Mouse (Mus musculus) adrenal gland, adult 8-10 months (tissue): ENCODE results near the gene Pds5b. TPM values are rescaled to one million over a fixed set of nuclear protein-coding genes. Genes with fewer than 3 reads are reported as not detected.
"Not testable (repeated sequence)": the region's sequence is repeated elsewhere in the genome, so short reads cannot be mapped to it uniquely, and the experiment has no call there.

Source experiments
- DNase-seq: peaks from one replicate; pipeline ENCODE4 v3.0.0; 2022
- total RNA-seq, 4 experiments: library from RNA; stranded (reverse); gene quantifications; 2 replicates each; pipeline ENCODE4 v1.2.4; 2022

Gene Pds5b
- 10 to 100 TPM; 19.7 to 33.6 (median 26.4) TPM for total RNA-seq

- peak; percentile 89 for DNase-seq
Observed at GRCm38 (mm10) chr5:150673153-150673835, at the start of gene Pds5b. Gene Pds5b (plus strand): TSS chr5:150673739.

DNA sequence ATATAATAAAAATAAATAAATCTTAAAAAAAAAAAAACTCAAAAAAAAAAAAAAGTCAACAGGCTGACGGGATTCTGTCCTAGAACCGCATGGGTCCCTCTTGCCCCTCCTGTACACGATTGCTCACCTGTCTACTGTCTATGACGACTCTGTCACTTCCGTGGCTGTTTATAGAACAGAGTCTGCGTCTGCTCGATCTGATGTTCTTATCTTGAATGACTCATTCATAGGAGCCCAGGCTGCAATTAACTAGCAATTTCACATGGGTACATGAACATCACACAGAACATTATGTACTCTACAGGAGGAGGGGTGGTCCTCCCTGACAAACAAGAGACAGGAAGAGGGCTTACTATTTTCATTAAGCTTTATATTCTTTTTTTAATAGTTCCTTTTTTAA lies 48.0 kb upstream of the Pds5b start:
- DNase-seq, result no peak

DNA sequence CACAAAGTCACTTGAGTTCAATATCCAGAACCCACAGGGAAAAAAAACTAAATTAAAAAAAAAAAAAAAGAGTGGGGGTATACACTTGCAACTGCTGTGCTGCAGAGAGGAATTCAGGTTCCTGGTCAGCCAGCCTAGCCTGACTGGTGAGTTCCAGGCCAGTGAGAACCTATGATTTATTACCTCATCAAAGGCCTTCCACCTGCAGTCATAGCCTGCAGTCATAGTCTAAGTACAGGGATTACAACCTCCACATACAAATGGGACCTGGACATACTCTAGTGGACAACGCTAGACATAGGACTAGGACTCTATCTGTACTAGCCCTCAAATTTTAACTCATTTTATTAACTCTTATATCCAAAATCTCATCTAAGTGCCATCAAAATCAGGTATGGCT lies 44.3 kb upstream of the Pds5b start:
- no peak for DNase-seq

- no peak for DNase-seq
Observed at GRCm38 (mm10) chr5:150629692-150630091, 43.8 kb upstream of the Pds5b start.

DNA sequence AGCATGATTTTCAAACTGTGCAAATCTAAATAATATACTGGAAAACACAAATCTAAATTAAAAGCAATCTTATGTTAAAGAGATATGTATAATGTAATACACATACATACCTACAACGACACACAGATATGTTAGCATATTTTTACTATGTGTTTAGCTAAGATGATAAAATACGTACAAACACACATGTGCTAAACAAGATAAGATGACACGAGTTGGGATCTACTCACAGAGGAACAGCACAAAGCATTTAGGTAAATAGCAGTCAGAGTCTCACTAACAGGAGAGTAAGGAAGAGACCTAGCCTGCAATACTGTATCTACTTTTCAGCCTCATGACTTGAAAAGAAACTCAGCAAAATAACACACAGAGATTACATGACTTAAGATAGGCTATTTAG lies 32.1 kb upstream of the Pds5b start:
- DNase-seq, result no peak

DNA sequence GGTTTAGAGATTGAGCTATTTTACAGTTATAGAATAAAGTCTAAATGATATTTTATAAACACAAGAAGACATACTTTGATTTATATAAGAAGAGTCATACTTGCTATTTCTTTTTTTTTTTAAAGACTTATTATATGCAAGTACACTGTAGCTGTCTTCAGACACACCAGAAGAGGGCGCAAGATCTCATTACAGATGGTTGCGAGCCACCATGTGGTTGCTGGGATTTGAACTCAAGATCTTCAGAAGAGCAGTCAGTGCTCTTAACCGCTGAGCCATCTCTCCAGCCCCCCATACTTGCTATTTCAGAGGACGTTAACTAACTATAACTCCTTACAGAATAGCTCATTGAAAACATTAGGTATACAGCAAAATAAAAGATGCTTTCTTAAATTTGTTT lies 30.1 kb upstream of the Pds5b start:
- not testable (repeated sequence) for DNase-seq

DNA sequence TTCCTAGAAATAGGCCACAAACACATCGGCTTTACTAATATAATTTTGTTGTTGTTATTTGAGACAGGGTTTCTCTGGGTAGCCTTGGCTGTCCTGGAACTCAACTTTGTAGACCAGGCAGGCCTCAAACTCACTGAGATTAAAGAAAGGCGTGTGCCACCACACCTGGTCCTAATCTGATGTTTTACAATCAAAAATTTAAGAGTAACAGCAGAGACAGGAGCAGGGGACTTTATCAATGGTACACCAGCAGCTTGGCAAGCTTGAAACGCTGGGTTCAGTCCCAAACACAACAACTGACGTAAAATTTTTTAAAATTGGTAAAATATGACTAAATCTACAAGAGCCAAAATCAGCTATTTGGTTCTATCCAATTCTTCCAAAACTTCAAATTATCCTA lies 28.6 kb upstream of the Pds5b start:
- no peak for DNase-seq

DNA sequence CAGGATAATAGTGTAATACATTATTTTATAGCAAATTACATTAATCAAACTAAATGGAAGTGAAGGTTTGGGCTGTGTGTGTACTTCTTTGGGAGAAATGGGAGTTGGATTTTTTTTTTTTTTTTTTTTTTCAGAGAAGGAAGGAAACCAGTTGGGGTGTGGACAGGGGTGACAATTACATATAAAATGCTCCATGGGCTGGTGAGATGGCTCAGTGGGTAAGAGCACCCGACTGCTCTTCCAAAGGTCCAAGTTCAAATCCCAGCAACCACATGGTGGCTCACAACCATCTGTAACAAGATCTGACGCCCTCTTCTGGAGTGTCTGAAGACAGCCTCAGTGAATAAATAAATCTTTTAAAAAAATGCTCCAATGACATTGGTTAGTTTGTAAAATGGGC lies 21.0 kb upstream of the Pds5b start:
- DNase-seq, result no peak

- no peak for DNase-seq
Observed at GRCm38 (mm10) chr5:150654548-150654947, 19.0 kb upstream of the Pds5b start.

GRCm38 (mm10) chr5:150659425-150659824 lies 14.1 kb upstream of the Pds5b start:
- DNase-seq, result not testable (repeated sequence)

DNA sequence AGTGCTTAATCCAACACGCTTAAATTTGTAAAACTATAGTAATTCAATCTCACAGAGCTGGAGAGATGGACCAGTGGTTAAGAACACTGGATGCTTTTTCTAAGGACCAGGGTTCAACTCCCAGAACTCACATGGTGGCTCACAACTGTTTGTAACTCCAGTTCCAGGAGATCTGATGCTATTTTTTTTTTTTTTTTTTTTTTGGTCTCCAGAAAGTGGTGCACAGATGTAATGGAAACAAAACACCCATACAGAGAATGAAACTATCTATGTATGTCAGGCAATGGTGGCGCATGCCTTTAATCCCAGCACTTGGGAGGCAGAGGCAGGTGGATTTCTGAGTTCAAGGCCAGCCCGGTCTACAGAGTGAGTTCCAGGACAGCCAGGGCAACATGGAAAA lies 13.2 kb upstream of the Pds5b start:
- not testable (repeated sequence) for DNase-seq

GRCm38 (mm10) chr5:150663926-150664325 lies 9.6 kb upstream of the Pds5b start:
- DNase-seq, result peak; percentile 45

GRCm38 (mm10) chr5:150664794-150665131 lies 8.8 kb upstream of the Pds5b start:
- no peak for DNase-seq

DNA sequence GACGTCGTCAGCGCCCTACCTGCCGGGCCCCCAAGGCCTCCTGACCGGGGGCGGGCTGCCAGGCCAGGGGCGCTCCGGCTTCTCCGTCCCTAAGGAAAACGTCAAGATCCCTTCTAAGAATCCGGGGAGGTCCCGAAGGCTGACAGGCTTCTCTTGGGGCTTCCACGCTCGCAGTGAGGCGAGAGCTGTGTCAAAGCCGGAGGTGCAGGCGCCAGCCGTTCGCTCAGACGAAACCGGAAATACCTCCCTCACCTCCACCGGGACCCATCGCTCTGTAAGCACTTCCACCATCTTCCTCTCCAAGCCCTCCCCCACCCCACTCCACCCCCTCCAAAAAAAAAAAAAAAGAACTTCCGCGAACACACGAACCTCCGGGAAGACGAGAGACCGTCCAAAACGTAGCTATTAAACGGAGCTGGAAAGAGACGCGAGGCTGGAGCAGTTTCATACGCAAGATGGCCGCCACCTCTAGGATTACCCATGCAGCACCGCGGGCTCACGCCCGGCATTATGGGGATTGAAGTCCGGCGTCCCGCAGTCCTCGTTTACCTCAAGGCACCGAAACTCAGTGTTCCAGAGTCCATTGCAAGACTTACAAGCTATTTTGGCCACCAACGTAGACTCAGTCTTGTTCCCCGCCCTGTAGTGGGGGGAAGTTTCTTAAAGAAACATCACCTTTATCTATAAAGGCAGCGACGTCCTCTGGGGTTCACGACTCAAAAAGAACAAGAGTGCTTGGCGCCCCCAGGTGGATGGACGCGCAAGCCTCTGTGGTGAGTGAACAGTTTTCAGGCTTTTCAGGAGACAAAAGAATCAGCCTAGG lies 8.2 kb upstream of the Pds5b start:
- peak; percentile 95 for DNase-seq

GRCm38 (mm10) chr5:150666133-150666739 lies 7.3 kb upstream of the Pds5b start, which contains the start of gene N4bp2l2:
Gene N4bp2l2 (minus strand): TSS chr5:150666183.
- not testable (repeated sequence) for DNase-seq

DNA sequence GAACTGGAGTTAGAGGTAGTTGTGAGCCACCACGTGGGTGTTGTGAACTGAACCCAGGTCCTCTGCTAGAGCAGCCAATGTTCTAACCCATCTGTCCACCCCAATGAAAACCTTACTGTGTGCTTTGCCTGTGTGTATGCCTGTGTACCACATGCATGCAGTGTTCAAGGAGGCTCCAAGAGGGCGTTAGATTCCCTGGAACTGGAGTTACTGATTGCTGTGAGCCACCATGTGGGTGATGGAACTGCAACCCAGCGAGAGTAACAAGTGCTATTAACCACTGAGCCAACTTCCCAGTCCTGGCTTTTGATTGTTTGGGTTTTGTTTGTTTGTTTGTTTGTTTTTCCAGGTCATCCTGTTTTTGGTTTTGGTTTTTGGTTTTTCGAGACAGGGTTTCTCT lies 4.8 kb upstream of the Pds5b start:
- no peak for DNase-seq

DNA sequence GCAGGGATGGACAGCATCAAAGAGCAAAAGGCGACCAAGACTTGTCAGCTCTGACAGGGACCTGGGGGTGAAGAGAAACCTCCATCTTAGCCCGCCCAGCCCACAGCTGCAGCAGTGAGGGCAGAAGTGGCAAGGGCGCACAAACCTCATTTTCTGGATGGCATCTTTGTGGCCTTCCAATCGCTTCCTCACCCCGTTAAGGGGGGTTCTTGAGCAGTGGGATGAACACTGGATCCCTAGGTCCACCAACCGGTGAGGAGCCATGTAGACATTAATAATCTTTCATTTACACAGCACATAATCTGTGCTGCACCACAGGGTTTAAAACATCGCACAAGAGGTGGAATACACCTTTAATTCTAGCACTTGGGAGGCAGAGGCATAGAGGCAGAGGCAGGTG lies 1.2 kb upstream of the Pds5b start:
- no peak for DNase-seq

GRCm38 (mm10) chr5:150673880-150674621 lies 512 bp downstream of the Pds5b start:
- no peak for DNase-seq

DNA sequence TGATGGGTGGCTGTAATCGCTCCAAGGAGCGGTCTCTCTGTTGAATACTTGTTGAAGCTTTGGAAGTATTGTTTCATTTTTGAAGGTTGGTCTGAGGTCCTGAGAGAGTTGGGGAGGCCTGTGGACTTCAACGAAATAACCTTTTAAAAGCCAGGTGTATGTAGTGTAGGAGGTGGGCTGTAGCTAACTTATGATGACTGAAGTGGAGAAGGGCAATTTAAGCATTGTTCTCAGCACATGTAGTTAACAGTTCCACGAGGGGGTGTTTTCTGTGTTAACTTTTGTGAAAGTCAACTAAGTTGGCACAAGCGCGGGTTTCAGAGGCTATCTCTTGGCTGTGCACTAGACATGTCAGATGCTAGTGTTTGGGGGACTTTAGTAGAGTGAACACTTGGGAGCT lies 1.3 kb downstream of the Pds5b start:
- no peak for DNase-seq

DNA sequence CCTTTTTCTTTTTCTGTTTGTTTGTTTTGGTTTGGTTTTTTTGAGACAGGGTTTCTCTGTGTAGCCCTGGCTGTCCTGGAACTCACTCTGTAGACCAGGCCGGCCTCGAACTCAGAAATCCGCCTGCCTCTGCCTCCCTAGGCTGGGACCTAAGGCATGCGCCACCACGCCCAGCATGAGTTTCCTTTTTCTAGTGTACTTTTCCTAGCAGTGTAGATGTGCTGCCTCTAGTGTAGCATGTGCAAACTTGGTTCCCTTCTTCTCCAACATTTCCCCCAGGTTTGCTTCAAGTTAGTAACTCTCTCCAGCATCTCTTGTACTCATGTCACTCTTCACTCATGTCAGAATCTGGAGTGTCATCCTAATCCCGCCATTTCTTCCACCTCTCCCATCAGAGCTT lies 9.3 kb downstream of the Pds5b start:
- not testable (repeated sequence) for DNase-seq

GRCm38 (mm10) chr5:150690685-150691084 lies 17.1 kb downstream of the Pds5b start:
- no peak for DNase-seq

DNA sequence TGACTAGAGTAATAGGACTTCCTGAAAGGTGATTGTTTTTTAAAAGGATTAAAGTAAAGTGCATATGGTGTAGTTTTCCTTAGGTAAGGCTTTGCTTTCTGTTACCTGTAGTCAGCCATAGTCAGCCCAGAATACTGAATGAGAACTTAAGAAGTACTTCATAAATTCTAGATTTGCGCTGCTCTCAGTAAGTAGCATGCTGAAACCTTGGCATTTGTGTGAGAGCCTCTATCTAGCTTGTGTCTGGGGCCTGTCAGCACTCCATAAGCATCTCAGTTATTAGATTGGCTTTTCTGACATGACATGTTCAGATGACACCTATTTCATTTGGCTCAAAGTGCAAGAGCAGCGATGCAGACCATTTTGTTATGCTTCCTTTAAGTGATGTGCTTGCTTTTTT lies 19.7 kb downstream of the Pds5b start:
- no peak for DNase-seq

GRCm38 (mm10) chr5:150702714-150703113 lies 29.2 kb downstream of the Pds5b start:
- no peak for DNase-seq
